Mouse (Mus musculus) adrenal gland, postnatal 14 days (tissue): Measurements from ENCODE around the gene Olfr13. TPM values are rescaled to one million over a fixed set of nuclear protein-coding genes. Genes with fewer than 3 reads are reported as not detected.
"Not testable (repeated sequence)": the region's sequence is repeated elsewhere in the genome, so short reads cannot be mapped to it uniquely, and the experiment has no call there.

Source experiments
- DNase-seq: peaks from one replicate; pipeline ENCODE4 v3.0.0; 2021; ENCODE audit warnings: mixed read lengths
- long read RNA-seq, 2 experiments: library from polyadenylated mRNA; stranded (forward); transcript quantifications; one replicate each; pipeline ENCODE4 v2.0.0; 2021
- total RNA-seq: library from RNA; stranded (reverse); gene quantifications from 2 replicates; pipeline ENCODE4 v1.2.3, GENCODE M21; 2021

Olfr13 gene
- total RNA-seq: not detected in 2 replicates
- long read RNA-seq, experiment 1: 0 reads
- long read RNA-seq, experiment 2: 0 reads

DNA sequence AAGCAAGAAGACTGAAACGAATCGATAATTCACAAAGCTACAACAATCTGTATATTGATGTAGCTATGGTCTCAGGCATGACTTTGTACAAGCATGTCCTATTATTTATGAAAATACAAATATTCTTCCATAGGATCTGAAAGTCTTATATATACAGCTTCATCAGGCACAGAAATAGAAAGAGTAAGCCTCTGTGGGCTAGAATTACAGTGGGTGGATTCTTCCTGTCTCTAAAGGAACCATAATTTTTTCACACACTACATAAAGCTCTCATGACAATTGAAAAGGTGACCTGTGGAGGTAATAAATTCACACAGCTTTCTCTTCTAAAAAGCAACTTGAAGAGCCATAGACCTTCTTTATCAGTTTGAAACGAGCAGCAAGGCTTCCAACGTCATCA lies at the start of gene Olfr13:
Gene Olfr13, plus strand, starts transcription at position 301 of the 400 bp plus-strand sequence.
- no peak for DNase-seq

DNA sequence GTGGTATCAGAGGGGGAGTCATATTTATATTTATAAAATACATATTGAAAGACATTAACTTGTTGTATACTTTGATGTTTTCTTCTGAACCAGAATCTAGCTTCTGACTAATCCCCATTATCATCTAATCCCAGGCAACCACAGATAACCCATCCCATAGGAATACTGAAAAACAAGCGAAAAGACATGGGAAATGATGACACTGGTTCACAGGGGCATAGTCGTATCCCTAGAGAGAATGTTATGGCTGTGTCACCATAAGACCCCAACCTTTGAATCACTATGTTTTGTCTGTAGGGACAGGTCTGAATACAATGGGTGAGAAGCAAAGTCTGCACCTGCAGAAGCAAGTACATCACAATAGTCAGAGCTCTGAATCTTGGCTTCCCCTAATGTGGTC lies 25.7 kb upstream of the Olfr13 start, which contains the start of gene Olfr237-ps1:
Gene Olfr237-ps1, plus strand, starts transcription at position 301 of the 400 bp plus-strand sequence.
- DNase-seq: not testable (repeated sequence)

DNA sequence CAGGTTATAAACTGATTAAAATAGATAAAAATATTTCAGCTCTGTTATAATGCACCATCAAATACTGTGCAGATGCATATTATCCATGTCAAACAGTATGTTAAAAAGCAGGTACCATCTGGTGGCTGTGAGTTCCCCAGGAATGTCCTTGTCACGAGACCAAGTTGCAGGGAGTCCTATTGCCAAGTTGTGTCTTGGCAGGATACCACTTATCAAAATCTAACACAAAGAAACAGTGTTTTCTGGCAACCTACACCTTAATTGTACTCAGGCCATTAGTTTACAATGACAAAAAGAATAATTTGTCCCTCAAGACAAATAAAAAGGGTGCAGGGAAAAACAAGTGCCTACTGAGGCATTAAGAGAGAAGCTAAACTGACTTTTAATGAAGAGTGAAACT lies 12.4 kb upstream of the Olfr13 start:
- DNase-seq: no peak

DNA sequence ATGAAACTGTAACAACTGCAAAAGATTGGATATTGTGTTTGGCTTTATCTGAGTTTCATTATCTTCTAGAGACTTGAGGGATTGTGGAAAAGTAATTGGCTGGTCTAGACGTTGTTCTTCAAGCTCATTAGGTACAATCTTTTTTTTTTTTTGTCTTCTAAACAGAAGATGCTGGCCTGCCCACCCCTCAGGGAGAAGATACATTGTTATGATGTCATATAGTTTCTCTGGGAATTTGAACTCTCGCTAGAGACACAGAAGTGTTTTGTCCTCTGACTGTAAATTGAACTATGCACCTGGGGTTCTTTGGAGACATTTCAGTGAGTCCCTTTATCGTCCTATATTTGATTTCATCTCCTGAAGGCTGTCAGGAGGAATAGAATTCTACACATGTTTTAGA lies 9.0 kb upstream of the Olfr13 start, which contains the start of gene Olfr437:
Gene Olfr437, plus strand, starts transcription at position 301 of the 400 bp plus-strand sequence.
- no peak for DNase-seq

DNA sequence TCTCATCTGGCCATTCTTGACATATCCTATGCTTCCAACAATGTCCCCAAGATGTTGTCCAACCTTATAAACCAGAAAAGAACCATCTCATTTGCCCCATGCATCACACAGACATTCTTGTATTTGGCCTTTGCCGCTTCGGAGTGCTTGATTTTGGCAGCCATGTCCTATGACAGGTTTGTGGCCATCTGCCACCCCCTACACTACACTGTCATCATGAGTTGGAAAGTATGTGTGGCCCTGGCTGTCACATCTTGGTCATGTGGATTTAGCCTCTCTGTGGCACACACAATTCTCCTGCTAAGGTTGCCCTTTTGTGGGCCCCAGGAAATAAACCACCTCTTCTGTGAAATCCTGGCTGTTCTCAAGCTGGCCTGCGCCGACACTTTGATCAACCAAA lies 4.7 kb upstream of the Olfr13 start:
- no peak for DNase-seq

DNA sequence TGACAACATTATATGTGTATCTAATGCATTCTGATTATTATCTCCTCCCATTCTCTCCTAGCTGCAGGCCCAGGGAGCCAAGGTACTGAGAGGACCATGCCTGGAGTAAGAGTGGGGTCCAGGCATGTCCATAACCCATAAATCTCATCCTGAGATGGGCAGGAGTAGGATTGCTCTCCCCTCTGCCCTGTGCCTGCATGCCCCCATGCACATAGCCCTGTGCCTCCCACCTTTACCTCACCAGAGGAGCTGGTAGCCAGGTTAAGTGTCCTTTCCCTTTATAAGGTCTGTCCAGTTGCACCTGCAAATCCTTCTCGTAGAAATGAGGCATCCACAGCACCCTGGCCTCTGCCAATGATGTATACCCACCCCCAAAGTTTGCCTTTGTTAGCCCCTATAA lies 6.2 kb downstream of the Olfr13 start:
- no peak for DNase-seq

DNA sequence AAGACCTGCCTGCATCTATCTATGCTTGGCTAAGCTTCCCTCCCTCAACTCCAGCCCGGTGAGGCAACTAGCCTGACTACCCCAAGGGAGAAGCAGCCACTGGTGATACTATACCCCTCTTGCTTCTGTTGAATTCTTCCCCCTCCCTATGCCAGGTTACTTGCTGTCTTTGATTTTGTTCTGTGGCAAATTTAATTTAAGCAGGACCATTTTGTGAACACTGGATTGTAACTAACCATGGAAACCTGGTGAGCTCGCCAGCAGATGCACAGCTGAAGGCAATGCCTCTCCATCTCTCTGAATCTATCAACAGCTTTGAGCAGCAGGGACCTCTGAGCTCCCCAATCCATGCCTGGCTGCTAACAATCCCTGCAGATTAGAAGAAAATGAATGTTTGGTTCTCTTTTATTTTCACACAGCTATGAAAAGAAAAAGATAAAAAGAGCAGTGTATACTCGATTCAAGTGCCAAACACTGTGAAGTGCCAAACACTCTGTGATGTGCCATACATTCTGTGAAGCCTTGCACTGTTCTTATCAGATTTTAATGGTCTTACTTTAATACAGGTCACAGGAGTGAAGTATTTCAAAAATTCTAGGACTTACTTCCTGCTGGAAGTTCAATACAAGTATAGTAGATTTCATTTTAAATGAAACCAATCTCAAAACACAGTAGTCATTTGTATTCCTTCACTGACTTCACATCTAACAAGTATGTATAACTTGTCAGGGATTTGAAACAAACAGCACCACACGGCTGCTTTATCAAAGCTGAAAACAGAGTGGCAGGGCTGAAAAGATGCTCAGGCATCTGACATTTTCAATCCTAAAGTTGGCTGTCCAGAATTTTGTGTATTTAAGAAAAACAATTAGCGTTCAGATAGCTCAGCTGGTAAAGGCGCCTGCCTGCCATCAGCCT lies 6.9 kb downstream of the Olfr13 start:
- no peak for DNase-seq

DNA sequence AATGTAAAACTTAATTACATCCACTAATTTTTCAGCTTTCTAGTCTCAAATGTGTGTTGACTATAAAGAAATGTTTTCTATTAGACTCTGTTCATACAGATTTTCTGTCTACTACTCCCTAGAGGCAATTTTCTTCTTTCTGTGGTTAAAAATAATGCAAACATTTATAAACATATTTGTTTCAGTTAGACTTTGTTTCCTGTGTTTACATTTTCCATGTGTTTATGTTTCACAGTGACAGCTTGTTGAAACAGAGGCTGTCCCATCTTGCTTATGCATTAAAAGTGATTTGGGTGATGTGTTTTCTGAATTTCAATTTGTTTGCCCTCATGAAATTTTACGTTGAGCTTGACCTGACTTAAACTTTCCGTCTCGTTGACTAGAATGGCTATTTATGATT lies 19.0 kb downstream of the Olfr13 start:
- DNase-seq: no peak

DNA sequence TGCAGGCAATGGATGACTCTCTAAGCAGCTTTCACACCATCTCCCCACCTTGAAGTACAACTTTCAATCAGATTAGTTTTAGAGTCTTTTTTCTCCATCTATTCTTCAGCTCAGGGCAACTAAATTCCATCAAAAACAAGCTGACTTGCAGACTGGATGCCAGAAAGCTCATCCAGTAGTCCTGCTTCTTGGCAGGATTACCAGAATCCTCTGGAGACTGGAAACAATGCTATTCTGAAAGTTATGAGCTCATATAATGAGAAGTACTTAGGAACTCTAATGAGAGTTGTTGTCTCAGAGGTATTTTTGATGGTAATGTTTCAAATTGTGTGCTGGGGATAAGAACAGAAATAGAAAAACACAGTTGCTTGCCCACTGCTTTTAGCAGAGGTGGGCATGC lies 24.8 kb downstream of the Olfr13 start, which contains the start of gene Olfr435:
Gene Olfr435, plus strand, starts transcription at position 366 of the 400 bp plus-strand sequence.
- DNase-seq: no peak

DNA sequence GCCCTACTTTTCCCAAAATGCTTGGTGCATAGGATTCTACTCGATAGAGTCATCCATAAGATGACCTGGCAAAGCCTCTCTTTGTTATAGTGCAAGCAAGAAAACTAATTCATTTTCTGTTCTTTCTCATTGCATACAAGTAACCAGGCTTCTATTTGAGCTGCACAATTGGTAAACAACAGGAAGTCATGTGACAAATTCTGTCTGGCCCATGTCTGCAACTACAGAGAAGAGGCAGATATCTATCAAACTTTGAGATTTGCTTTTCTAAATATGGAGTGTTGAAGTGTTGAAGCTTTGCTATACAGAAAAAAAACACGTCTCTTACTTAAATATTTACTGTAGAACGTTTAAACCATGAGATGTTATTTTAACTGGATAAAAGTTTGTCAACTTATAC lies 26.2 kb downstream of the Olfr13 start:
- DNase-seq: no peak

DNA sequence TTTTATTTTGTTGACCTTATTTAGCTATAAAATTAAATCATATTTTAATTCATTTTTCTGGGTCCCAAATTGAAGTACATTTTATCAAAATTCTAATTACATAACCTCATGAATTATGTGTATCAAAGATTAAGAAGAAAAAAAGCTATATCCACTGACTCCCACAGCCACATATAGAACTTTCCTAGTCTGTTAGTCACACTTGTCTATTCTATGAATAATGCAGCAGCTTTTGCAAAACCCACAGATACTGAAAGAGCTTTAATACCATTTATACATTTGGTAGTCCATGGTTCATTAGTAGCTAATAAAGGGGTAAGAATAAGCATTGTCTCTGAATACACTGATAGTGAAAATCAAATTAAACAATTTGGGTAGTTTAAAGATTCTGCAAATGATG lies 30.8 kb downstream of the Olfr13 start:
- no peak for DNase-seq

DNA sequence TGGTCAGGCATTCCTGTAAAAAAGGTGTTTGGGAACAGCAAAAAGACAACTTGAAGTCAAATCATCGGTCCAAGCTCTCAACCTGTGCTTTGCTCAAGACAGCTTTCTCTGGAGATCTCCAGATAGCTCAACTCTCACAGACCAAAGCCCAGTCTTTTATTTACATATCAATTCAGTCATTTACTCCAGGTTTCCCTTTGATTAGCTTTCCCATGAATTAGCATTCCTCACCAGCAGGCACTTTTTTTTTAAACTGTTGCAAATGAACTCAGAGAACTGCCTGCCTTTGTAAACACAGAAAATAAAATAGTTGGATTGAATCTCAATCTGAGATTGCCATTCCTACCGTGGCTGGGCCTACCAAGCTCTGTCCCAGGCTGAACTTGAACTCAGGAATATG lies 33.4 kb downstream of the Olfr13 start:
- no peak for DNase-seq

DNA sequence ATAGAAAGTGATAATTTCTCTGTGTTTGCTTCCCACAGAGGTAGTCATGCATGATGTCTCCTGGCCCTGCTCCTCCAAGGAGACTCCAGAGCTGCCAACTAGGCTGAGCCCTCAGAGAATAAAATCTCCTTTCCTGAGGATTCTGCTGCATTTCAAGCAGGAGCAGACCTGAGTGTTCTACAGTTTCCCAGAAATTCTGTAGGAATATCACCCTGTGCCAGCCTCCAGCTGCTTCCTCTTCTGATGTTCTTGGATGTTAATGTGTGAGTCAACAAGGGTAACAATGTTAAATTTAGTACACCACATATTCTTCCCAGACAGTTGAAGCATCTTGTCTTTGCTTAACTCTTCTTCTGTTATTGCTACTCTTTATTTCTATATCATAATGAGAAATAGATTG lies 40.9 kb downstream of the Olfr13 start, which contains the start of gene Olfr434:
Gene Olfr434, plus strand, starts transcription at position 149 of the 400 bp plus-strand sequence.
- not testable (repeated sequence) for DNase-seq

Other genes starting within 250 kb of the Olfr13 start
- gene Olfr444, start 223.1 kb upstream of the Olfr13 start, total RNA-seq: not detected in 2 replicates
- not detected in 2 replicates for gene Olfr441, start 65.8 kb upstream of the Olfr13 start, total RNA-seq
- gene Olfr237-ps1, start 25.6 kb upstream of the Olfr13 start, total RNA-seq: not detected in 2 replicates
- gene Olfr437, start 8.9 kb upstream of the Olfr13 start, total RNA-seq: not detected in 2 replicates
- gene Olfr435, start 25.0 kb downstream of the Olfr13 start, total RNA-seq: not detected in 2 replicates
- gene Olfr434, start 40.9 kb downstream of the Olfr13 start, total RNA-seq: not detected in 2 replicates
- not detected in 2 replicates for gene Olfr47, start 59.4 kb downstream of the Olfr13 start, total RNA-seq
- gene Arhgef5, start 93.4 kb downstream of the Olfr13 start, total RNA-seq: 12.4 and 15.2 TPM in 2 replicates
- not detected in 2 replicates for gene Nobox, start 137.4 kb downstream of the Olfr13 start, total RNA-seq